Mouse (Mus musculus) heart, embryonic 14.5 days (tissue): ENCODE data around the gene Rpusd3. TPM values are rescaled to one million over a fixed set of nuclear protein-coding genes. Genes with fewer than 3 reads are reported as not detected.

Source experiments
- ATAC-seq: fragments of 200-750 bp; cut with Nextera tagmentation; 2 replicates; pipeline ENCODE4 v1.8.0; 2017; ENCODE audit warnings: low read depth, moderate TSS enrichment; ENCODE audit not compliant: insufficient number of reproducible peaks, insufficient read depth, low FRiP score
- H3K27ac ChIP-seq, 2 experiments: fragments of 200-500 bp in 1 of 2; fragments of 300-500 bp in 1 of 2; sonication (generic) in 1 of 2; replicated peaks in 1 of 2; 2 replicates each; pipeline ENCODE4 v1.5.1; 2012 to 2014; ENCODE audit warnings: low read depth in 2 of 2, low read length in 2 of 2, control low read depth in 1 of 2, mild to moderate bottlenecking in 1 of 2, mixed read lengths in 1 of 2; ENCODE audit not compliant: control insufficient read depth in 1 of 2, insufficient read depth in 1 of 2
- H3K27me3 ChIP-seq: fragments of 300-500 bp; sonication (generic); 2 replicates; pipeline ENCODE4 v1.6.1; 2014; ENCODE audit warnings: mild to moderate bottlenecking, low read length, control low read depth; ENCODE audit not compliant: control insufficient read depth, insufficient read depth
- H3K36me3 ChIP-seq: fragments of 300-500 bp; sonication (generic); 2 replicates; pipeline ENCODE4 v1.6.1; 2014; ENCODE audit warnings: mild to moderate bottlenecking, control low read depth, low read length, mixed read lengths; ENCODE audit not compliant: control insufficient read depth, insufficient read depth
- H3K4me1 ChIP-seq, 2 experiments: fragments of 200-500 bp in 1 of 2; fragments of 300-500 bp in 1 of 2; sonication (generic) in 1 of 2; 2 replicates each; pipeline ENCODE4 v1.6.1; 2012 to 2014; ENCODE audit warnings: low read length in 2 of 2, control low read depth in 1 of 2, mixed read lengths in 1 of 2; ENCODE audit not compliant: control insufficient read depth in 2 of 2, insufficient read depth in 2 of 2
- H3K4me2 ChIP-seq: fragments of 300-500 bp; sonication (generic); 2 replicates; pipeline ENCODE4 v1.6.1; 2014; ENCODE audit warnings: mild to moderate bottlenecking, low read length
- H3K4me3 ChIP-seq, 2 experiments: fragments of 200-500 bp in 1 of 2; fragments of 300-500 bp in 1 of 2; sonication (generic) in 1 of 2; 2 replicates each; pipeline ENCODE4 v1.5.1; 2012 to 2014; ENCODE audit warnings: low read length in 2 of 2, mild to moderate bottlenecking in 2 of 2, control low read depth in 1 of 2, low read depth in 1 of 2, moderate library complexity in 1 of 2; ENCODE audit not compliant: control insufficient read depth in 1 of 2, insufficient read depth in 1 of 2
- H3K9ac ChIP-seq: fragments of 300-500 bp; sonication (generic); 2 replicates; pipeline ENCODE4 v1.6.1; 2014; ENCODE audit warnings: mild to moderate bottlenecking, low read length
- H3K9me3 ChIP-seq: fragments of 300-500 bp; sonication (generic); 2 replicates; pipeline ENCODE4 v1.6.1; 2016; ENCODE audit warnings: low read length, control low read depth; ENCODE audit not compliant: control insufficient read depth
- WGBS: fragments of 180-500 bp; shearing (Covaris S2); extraction: QIAGEN DNeasy Blood & Tissue Kit; methylation state at CpG from one replicate; pipeline ENCODE4 v1.1.7; 2014; 5-methylcytosine and 5-hydroxymethylcytosine counted together
- polyA plus RNA-seq: library from polyadenylated mRNA; unstranded; fragments of >200 nt; fragmentation: Nextera tagmentation; extraction: Ambion mirVana; gene quantifications from 2 replicates; pipeline ENCODE4 v1.2.1, GENCODE M21; 2014

Gene Rpusd3
- polyA plus RNA-seq, 1 experiment from 2014 or later = 11.1 TPM

DNA sequence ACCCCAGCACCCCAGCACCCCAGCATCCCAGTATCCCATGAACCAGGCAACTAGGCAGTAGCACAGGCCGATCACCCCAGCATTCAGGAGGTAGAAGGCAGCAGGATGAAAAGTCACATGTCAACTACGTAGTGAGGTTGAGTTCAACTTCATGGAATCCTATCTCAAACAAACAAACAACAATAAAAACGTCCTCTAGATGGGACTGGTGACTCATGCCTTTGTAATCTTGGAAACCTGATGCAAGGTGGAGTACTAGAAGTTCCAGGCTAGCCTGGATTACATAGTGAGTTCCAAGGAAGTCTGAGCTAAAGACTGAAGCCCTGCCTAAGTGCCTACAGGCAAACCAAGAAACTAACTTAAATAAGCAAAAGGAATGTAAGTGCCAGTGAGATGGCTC lies 11.7 kb upstream of the Rpusd3 start:
- Histone ChIP-seq H3K4me2 (no peak overlapping the region), H3K9me3 (no peaks in the 10 kb centered on the region; the same call in 1 of the 2 replicates), H3K27ac (no peak overlapping the region), H3K4me1 (no peaks in the 10 kb centered on the region), H3K9ac (no peak overlapping the region), H3K36me3 (no peaks in the 10 kb centered on the region), H3K4me3 (no peak overlapping the region), H3K27me3 (no peaks in the 10 kb centered on the region)
- 54% methylated on average over 3 of the region's 3 CpGs for WGBS
- ATAC-seq = no peak

DNA sequence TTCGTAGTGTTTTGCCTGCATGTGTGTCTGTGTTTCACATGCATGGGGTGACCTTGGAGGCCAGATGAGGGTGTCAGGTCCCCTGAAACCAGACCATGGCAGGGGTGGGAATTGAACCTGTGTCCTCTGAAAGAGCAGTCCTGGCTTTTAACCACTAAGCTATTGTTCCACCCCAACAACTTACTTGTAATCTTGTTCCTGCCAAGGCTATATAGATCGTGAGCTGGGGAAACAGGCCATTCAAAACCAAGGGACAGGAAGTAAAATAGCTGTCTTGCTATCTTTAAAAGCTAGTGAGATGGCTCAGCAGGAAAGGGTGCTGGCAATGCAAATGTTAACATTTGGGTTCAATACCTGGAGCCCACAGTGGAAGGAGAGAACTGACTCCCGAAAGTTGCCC lies 10.8 kb upstream of the Rpusd3 start:
- H3K9me3 ChIP-seq = no peaks in the 10 kb centered on the region; the same call in 1 of the 2 replicates
- WGBS = 66% methylated on average over 3 of the region's 3 CpGs
- no peak overlapping the region for H3K27ac ChIP-seq
- H3K4me1 ChIP-seq = no peaks in the 10 kb centered on the region
- ATAC-seq = no peak
- H3K4me3 ChIP-seq = no peak overlapping the region
- no peak overlapping the region for H3K9ac ChIP-seq
- no peaks in the 10 kb centered on the region for H3K27me3 ChIP-seq
- H3K4me2 ChIP-seq = no peak overlapping the region
- H3K36me3 ChIP-seq = no peaks in the 10 kb centered on the region

DNA sequence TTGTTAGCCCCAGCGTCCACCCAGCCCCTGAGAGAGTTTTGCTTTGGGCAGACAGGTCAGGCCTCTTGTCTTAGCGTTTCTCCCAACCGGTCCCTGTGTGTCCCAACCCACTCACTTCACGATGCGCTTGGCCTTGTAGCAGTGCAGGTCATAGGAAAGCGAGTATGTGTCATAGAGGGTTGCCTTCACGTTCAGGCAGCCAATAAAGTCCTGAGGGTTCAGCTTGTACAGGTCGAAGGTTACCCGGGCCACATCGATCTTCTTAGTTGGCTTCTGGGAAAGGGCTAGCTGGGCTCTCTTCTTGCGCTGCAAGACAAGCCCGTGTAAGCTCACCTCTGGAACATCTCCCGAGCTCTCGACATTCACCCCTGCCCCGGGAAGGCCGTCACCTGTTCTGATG lies 8.9 kb upstream of the Rpusd3 start:
- Histone ChIP-seq H3K4me1 (no peaks in the 10 kb centered on the region), H3K27me3 (no peaks in the 10 kb centered on the region), H3K4me2 (no peak overlapping the region), H3K36me3 (no peaks in the 10 kb centered on the region), H3K9me3 (no peaks in the 10 kb centered on the region; the same call in 1 of the 2 replicates), H3K9ac (no peak overlapping the region), H3K27ac (no peak overlapping the region), H3K4me3 (no peak overlapping the region)
- no peak for ATAC-seq
- 88% methylated on average over 16 of the region's 16 CpGs for WGBS

- H3K9ac ChIP-seq = no peak overlapping the region
- ATAC-seq = no peak
- H3K4me2 ChIP-seq = no peak overlapping the region
- no peaks in the 10 kb centered on the region for H3K4me1 ChIP-seq
- WGBS = 47% methylated on average over 3 of the region's 3 CpGs
- H3K27me3 ChIP-seq = no peaks in the 10 kb centered on the region
- no peak overlapping the region for H3K4me3 ChIP-seq
- H3K36me3 ChIP-seq = no peaks in the 10 kb centered on the region
- no peak overlapping the region for H3K27ac ChIP-seq
- H3K9me3 ChIP-seq = no peaks in the 10 kb centered on the region; the same call in 1 of the 2 replicates
Measured at GRCm38 (mm10) chr6:113427397-113427796, 8.3 kb upstream of the Rpusd3 start.

DNA sequence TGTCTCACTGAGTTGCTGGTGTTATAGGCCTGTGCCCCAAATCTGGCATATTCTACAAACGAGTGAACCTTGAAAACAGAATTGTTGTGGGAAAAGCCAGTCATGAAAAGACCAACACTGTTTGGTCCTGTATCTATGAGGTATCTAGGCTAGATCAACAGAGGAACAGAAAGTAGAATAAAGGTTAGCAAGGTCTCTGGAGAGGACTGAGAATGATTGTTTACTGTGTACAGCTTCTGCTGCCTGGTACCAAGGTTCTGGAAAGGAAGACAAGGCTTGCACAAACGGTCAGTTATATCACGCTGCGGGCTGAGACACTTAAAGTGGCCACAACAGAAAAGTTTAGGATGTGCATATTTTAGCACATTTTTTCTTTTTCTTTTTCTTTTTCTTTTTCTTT lies 7.6 kb upstream of the Rpusd3 start:
- Histone ChIP-seq H3K27ac (no peak overlapping the region), H3K36me3 (no peaks in the 10 kb centered on the region), H3K4me1 (no peaks in the 10 kb centered on the region), H3K27me3 (no peaks in the 10 kb centered on the region), H3K4me2 (no peak overlapping the region), H3K9ac (no peak overlapping the region), H3K9me3 (no peaks in the 10 kb centered on the region; the same call in 1 of the 2 replicates), H3K4me3 (no peak overlapping the region)
- ATAC-seq = no peak
- 95% methylated on average over 4 of the region's 4 CpGs for WGBS

- Histone ChIP-seq H3K27me3 (no peaks in the 10 kb centered on the region), H3K9me3 (no peaks in the 10 kb centered on the region; the same call in 1 of the 2 replicates), H3K27ac (no peak overlapping the region), H3K4me1 (0 out of 4 replicates have a peak, but pooled peaks cover 0 to 3% of the 10 kb centered on the region in 2 experiments), H3K36me3 (no peaks in the 10 kb centered on the region), H3K9ac (no peak overlapping the region), H3K4me3 (no peak overlapping the region), H3K4me2 (no peak overlapping the region)
- no peak for ATAC-seq
- WGBS = 74% methylated on average over 7 of the region's 7 CpGs
Measured at GRCm38 (mm10) chr6:113424187-113424586, 5.0 kb upstream of the Rpusd3 start.

- H3K9ac ChIP-seq = no peak overlapping the region
- no peak overlapping the region for H3K27ac ChIP-seq
- no peaks in the 10 kb centered on the region for H3K27me3 ChIP-seq
- no peak overlapping the region for H3K4me2 ChIP-seq
- H3K4me3 ChIP-seq = no peak overlapping the region
- peaks cover 4 to 10% of the 10 kb centered on the region in 2 experiments; a peak in 3 of 4 replicates for H3K4me1 ChIP-seq
- 48% methylated on average over 4 of the region's 4 CpGs for WGBS
- H3K9me3 ChIP-seq = no peaks in the 10 kb centered on the region; the same call in 1 of the 2 replicates
- H3K36me3 ChIP-seq = no peaks in the 10 kb centered on the region
- ATAC-seq = no peak
Measured at GRCm38 (mm10) chr6:113423000-113423399, 3.9 kb upstream of the Rpusd3 start.
